Mouse (Mus musculus) cerebellum, adult 2 months (tissue): ENCODE data around the gene Hoxa7.

Source experiments
- CTCF ChIP-seq: fragments of 200-500 bp; IDR thresholded peaks from 2 replicates; pipeline ENCODE4 v1.5.1; 2011; ENCODE audit warnings: low read depth, mild to moderate bottlenecking, control low read depth, low read length, moderate library complexity, borderline replicate concordance; ENCODE audit not compliant: insufficient read depth
- POLR2A ChIP-seq: fragments of 200-500 bp; IDR thresholded peaks from 2 replicates; pipeline ENCODE4 v1.6.1; 2011; ENCODE audit warnings: low read length, control low read depth, borderline replicate concordance; ENCODE audit not compliant: insufficient read depth

GRCm38 (mm10) chr6:52265913-52266665, 44.4 kb upstream of the Hoxa7 start:
- TF ChIP-seq CTCF (no peak), POLR2A (no peak)
